Mouse (Mus musculus) heart, postnatal 0 days (tissue): ENCODE data around the gene Ptprt. TPM values are rescaled to one million over a fixed set of nuclear protein-coding genes. Genes with fewer than 3 reads are reported as not detected.

Experiments
- ATAC-seq: fragments of 200-750 bp; cut with Nextera tagmentation; 2 replicates; pipeline ENCODE4 v1.8.0; 2017; ENCODE audit warnings: low read depth, moderate number of reproducible peaks, moderate library complexity; ENCODE audit not compliant: insufficient read depth
- DNase-seq: peaks from one replicate; pipeline ENCODE4 v3.0.0-alpha.2; 2016; ENCODE audit warnings: low spot score
- H3K27ac ChIP-seq: fragments of 300-500 bp; sonication (generic); 2 replicates; pipeline ENCODE4 v1.5.1; 2014; ENCODE audit warnings: low read depth, mild to moderate bottlenecking
- H3K27me3 ChIP-seq: fragments of 300-500 bp; sonication (generic); 2 replicates; pipeline ENCODE4 v1.6.1; 2014; ENCODE audit warnings: low read length, mixed read lengths; ENCODE audit not compliant: control insufficient read depth, insufficient read depth
- H3K36me3 ChIP-seq: fragments of 300-500 bp; sonication (generic); replicated peaks from 2 replicates; pipeline ENCODE4 v1.6.1; 2014; ENCODE audit warnings: low read length, mixed read lengths; ENCODE audit not compliant: control insufficient read depth, insufficient read depth
- H3K4me1 ChIP-seq: fragments of 300-500 bp; sonication (generic); 2 replicates; pipeline ENCODE4 v1.6.1; 2014; ENCODE audit warnings: antibody characterized with exemption; ENCODE audit not compliant: control insufficient read depth, insufficient read depth
- H3K4me2 ChIP-seq: fragments of 300-500 bp; sonication (generic); 2 replicates; pipeline ENCODE4 v1.6.1; 2014; ENCODE audit warnings: low read depth, mild to moderate bottlenecking, low read length, moderate library complexity
- H3K4me3 ChIP-seq: fragments of 300-500 bp; sonication (generic); 2 replicates; pipeline ENCODE4 v1.5.1; 2014; ENCODE audit warnings: low read depth, low read length
- H3K9ac ChIP-seq: fragments of 300-500 bp; sonication (generic); replicated peaks from 2 replicates; pipeline ENCODE4 v1.6.1; 2014; ENCODE audit warnings: low read depth, low read length, mixed read lengths
- H3K9me3 ChIP-seq: fragments of 300-500 bp; sonication (generic); replicated peaks from 2 replicates; pipeline ENCODE4 v1.6.1; 2016; ENCODE audit warnings: low read length; ENCODE audit not compliant: control insufficient read depth
- CTCF ChIP-seq: IDR thresholded peaks from 2 replicates; pipeline ENCODE4 v1.5.1; 2016; ENCODE audit warnings: antibody characterized with exemption, control low read depth, low read depth
- EP300 ChIP-seq: IDR thresholded peaks from 2 replicates; pipeline ENCODE4 v1.6.1; 2016; ENCODE audit warnings: antibody characterized with exemption, low read depth
- WGBS: fragments of 180-500 bp; shearing (Covaris S2); extraction: QIAGEN DNeasy Blood & Tissue Kit; methylation state at CpG from one replicate; pipeline ENCODE4 v1.1.7; 2014; 5-methylcytosine and 5-hydroxymethylcytosine counted together
- polyA plus RNA-seq: library from polyadenylated mRNA; unstranded; fragments of >200 nt; fragmentation: Nextera tagmentation; extraction: Ambion mirVana; gene quantifications from 2 replicates; pipeline ENCODE4 v1.2.1, GENCODE M21; 2015
- total RNA-seq: library from RNA; depleted of rRNA; stranded (reverse); fragments of >200 nt; gene quantifications from 2 replicates; pipeline ENCODE4 v1.2.3, GENCODE M21; 2014; ENCODE audit warnings: low replicate concordance

Gene Ptprt
- total and polyA plus RNA-seq, 2 experiments from 2014 or later, result 0.08 to 0.55 TPM

DNA sequence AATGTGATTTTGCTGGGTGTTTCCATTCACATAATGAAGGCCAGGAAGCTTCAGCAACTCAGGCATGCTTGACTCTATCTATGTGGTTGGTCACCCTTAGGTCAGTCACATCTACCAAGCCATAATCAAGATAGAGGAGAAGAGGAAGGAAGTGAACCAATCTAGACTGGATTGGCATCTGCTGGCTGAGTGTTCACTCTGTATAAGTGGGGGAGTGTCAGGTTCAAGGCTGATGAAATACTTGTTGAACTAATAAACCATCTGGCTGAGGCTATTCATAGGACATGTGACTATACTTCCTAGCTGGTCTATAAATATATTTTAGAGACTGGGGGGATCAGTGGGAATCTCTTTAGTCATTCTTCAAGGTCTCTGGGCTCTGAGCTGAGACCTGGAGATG is 1086.5 kb downstream of the Ptprt start:
- Histone ChIP-seq H3K27ac (no peak overlapping the region), H3K9me3 (no peaks in the 10 kb centered on the region), H3K4me2 (no peak overlapping the region), H3K4me1 (no peaks in the 10 kb centered on the region), H3K27me3 (no peaks in the 10 kb centered on the region), H3K9ac (no peak overlapping the region), H3K4me3 (no peak overlapping the region), H3K36me3 (no peaks in the 10 kb centered on the region)
- DNase-seq (no peak), ATAC-seq (no peak)
- TF ChIP-seq EP300 (no peak), CTCF (no peak)

DNA sequence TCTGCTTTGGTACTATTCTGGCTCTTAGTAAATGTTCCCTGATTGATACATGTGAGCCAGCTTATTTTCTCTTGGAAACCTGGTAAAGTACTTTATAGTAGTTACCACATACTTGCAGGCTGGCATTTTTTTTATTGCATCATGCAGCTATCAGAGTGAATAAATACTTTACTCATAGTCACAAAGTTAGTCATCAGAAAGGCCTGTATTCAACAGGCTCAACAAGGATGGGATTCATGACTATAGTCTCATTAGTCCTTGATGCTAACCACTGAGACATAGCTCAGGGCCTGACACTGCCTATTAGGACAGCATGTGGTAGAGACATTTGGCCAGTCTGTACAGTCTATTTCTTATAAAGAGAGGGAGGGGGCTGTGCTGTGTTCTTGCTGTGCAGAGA is 1088.7 kb downstream of the Ptprt start:
- Histone ChIP-seq H3K36me3 (no peaks in the 10 kb centered on the region), H3K9me3 (0 out of 2 replicates have a peak, but pooled peaks cover 2% of the 10 kb centered on the region), H3K4me1 (no peaks in the 10 kb centered on the region), H3K4me2 (no peak overlapping the region), H3K4me3 (no peak overlapping the region), H3K27ac (no peak overlapping the region), H3K9ac (no peak overlapping the region), H3K27me3 (no peaks in the 10 kb centered on the region)
- TF ChIP-seq CTCF (no peak), EP300 (no peak)
- DNase-seq (no peak), ATAC-seq (no peak)

DNA sequence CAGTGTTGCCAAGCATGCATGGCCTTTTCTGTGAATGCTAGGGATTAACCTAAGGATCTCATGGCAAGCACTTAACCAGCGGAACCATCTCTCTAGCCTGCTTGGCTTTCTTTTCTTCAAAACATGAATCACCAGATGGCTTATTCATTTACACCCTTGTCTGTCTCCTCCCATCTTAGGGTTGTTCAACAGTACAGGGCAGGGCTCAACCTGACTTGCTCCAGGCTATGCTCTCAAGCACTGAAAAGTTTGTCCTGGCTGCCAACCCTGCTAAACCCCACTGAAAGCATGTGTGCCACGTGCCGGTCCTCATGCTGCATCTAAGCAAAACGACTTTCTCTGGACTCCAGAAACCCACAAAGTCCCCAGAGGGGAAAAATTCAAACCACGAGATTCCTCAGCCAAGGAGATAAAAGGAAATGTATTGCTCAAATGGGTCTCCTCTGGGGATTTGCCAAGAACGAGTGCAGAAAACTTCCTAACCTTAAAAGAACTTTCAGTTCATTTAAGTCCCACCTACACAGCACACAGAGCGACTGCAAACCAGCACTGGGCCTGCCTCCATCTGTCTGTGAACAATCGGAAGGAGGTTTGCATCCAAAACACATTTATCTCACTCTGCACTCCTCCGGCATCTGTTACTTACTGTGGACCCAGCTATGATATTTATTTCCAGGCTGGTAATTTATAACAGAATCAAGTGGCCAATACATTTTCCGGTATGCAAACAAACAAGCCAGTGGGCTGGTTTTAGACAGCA is 1090.5 kb downstream of the Ptprt start:
- no peak overlapping the region for H3K27ac ChIP-seq
- DNase-seq (no peak), ATAC-seq (no peak; the same call in 1 of the 2 replicates)
- no peaks in the 10 kb centered on the region for H3K27me3 ChIP-seq
- WGBS, result 68% methylated on average over 10 of the region's 10 CpGs
- H3K4me1 ChIP-seq, result no peaks in the 10 kb centered on the region
- no peak overlapping the region for H3K4me2 ChIP-seq
- TF ChIP-seq CTCF (no peak), EP300 (no peak)
- H3K9me3 ChIP-seq, result 0 out of 2 replicates have a peak, but pooled peaks cover 2% of the 10 kb centered on the region
- H3K4me3 ChIP-seq, result no peak overlapping the region
- H3K9ac ChIP-seq, result no peak overlapping the region
- no peaks in the 10 kb centered on the region for H3K36me3 ChIP-seq

DNA sequence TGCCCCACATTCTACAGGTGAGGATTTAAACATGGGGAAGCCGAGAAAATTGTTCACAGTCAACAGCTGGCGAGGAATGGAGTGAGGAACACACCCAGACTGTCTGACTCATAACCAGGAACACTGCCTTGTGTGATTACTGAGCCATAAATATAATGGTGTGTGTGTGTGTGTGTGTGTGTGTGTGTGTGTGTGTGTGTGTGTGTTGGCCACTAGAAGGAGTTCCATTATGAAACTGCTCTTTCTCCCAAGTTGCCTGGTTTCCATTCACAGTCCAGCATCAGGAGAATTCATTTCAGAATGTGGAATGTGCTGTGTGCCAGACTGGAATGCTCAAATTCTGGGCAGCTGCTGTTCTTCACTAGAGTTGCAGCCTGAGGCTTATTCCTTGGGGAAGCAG is 1099.4 kb downstream of the Ptprt start:
- Histone ChIP-seq H3K4me3 (no peak overlapping the region), H3K9me3 (no peaks in the 10 kb centered on the region), H3K27me3 (no peaks in the 10 kb centered on the region), H3K27ac (no peak overlapping the region), H3K4me1 (no peaks in the 10 kb centered on the region), H3K9ac (no peak overlapping the region), H3K4me2 (no peak overlapping the region), H3K36me3 (no peaks in the 10 kb centered on the region)
- DNase-seq, result no peak
- 74% methylated on average over 2 of the region's 2 CpGs for WGBS
- no peak for TF ChIP-seq EP300
- no peak for TF ChIP-seq CTCF
- no peak for ATAC-seq

DNA sequence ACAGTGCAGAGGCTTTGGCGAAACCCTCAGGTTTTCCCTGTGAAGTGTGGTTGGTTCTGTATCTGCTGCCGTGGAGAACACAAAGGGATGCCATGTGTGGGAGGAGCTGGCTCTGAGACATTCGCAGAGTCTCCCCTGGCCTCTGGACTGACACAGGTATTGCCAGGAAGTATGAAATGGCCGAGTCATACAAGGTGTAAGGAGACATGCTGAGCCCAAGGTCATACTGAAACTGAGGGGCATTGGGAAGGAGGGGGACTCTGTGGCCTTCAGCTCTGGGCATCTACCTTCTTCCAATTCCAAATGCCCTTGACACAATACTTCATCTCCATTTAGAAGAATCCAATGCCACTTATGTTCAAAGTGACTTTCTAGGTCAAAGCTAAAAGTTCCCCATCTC is 1103.1 kb downstream of the Ptprt start:
- Histone ChIP-seq H3K27ac (no peak overlapping the region), H3K4me3 (no peak overlapping the region), H3K36me3 (no peaks in the 10 kb centered on the region), H3K9ac (no peak overlapping the region), H3K27me3 (no peaks in the 10 kb centered on the region), H3K4me1 (no peaks in the 10 kb centered on the region), H3K9me3 (no peaks in the 10 kb centered on the region), H3K4me2 (no peak overlapping the region)
- ATAC-seq, result no peak
- WGBS, result 67% methylated on average over 4 of the region's 4 CpGs
- DNase-seq, result no peak
- no peak for TF ChIP-seq EP300
- no peak for TF ChIP-seq CTCF

DNA sequence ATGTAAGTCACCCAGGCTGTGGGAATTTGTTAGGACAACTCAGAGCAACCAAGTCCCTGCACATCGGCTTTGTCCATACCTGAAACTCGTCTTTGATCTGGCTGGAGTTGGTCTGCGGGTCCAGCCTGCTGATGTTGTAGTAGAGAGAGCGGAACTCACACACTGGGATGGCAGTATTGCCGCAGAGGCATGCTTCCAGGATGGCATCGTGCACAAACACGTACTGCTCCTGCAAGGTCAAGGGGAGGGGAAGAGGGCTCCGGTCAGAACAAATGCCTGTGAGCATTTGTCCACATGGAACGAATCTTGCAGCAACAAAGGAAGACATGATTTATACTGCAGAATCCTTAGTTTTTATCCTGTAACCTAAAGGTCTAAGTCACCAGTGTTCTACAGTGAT is 1107.3 kb downstream of the Ptprt start:
- H3K9me3 ChIP-seq, result no peaks in the 10 kb centered on the region
- no peak overlapping the region for H3K4me3 ChIP-seq
- no peaks in the 10 kb centered on the region for H3K4me1 ChIP-seq
- TF ChIP-seq CTCF (no peak), EP300 (no peak)
- ATAC-seq (no peak), DNase-seq (no peak)
- 73% methylated on average over 9 of the region's 9 CpGs for WGBS
- H3K9ac ChIP-seq, result no peak overlapping the region
- no peak overlapping the region for H3K4me2 ChIP-seq
- no peaks in the 10 kb centered on the region for H3K36me3 ChIP-seq
- no peak overlapping the region for H3K27ac ChIP-seq
- H3K27me3 ChIP-seq, result no peaks in the 10 kb centered on the region
